Mouse (Mus musculus): ENCODE measurements around the gene Meis1. TPM values are rescaled to one million over a fixed set of nuclear protein-coding genes. Genes with fewer than 3 reads are reported as not detected.

Gene Meis1
- total and polyA plus RNA-seq, 3 experiments: 8.2 to 16.5 TPM; not detected in 1

DNA sequence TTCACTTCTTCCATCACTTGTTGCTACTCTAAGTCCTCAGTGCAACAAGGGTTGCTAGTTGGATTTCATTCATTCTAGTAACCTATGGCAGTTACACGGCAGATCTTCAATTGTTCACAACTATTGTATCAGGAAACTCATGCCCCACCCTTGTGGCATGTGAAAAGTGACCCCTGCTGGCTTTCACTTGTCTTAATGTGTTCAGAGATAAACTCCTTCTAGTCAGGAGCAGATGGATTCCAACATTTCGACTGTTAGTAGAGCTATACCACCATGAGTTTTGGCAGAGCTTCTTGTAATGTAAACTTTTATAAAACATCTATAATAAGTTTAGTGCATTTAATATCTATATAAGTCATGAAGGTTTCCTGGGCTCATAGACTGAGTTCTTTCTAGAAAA lies 75.8 kb downstream of the Meis1 start:
- Histone ChIP-seq H3K27me3 (ENCODE audit: control insufficient read depth in 1 of 2, insufficient read depth in 2 of 2, low read length in 2 of 2) (no peaks in the 10 kb centered on the region), H3K36me3 (ENCODE audit: control insufficient read depth in 1 of 2, insufficient read depth in 2 of 2, low read length in 2 of 2) (peaks cover 0 to 5% of the 10 kb centered on the region in 2 experiments; a peak in 2 of 4 replicates), H3K79me2 (ENCODE audit: control insufficient read depth, insufficient read depth, low read length, poor library complexity) (no peaks in the 10 kb centered on the region), H3K27ac (ENCODE audit: control insufficient read depth, low read depth, low read length) (no peak overlapping the region), H3K9me3 (replicated peaks; ENCODE audit: insufficient read depth, low read length) (no peaks in the 10 kb centered on the region), H3K4me3 (ENCODE audit: control insufficient read depth in 1 of 2, insufficient read depth in 1 of 2, low read depth in 2 of 2, low read length in 2 of 2) (no peak overlapping the region), H3K4me1 (ENCODE audit: control insufficient read depth in 1 of 2, insufficient read depth in 2 of 2, low read length in 2 of 2) (peaks cover 2 to 8% of the 10 kb centered on the region in 2 experiments; a peak in 3 of 4 replicates), H3K9ac (ENCODE audit: control insufficient read depth, low read depth, low read length, poor library complexity, severe bottlenecking) (no peak overlapping the region)
- TF ChIP-seq RAD21 (IDR thresholded peaks at IDR 0.05; ENCODE audit: low read depth, low read length) (peak; percentile 12), POLR2A (IDR thresholded peaks at IDR 0.05; ENCODE audit: control insufficient read depth in 1 of 2, insufficient read depth in 1 of 2, low read depth in 1 of 2, low read length in 2 of 2, poor library complexity in 1 of 2) (no peak), SMC3 (IDR thresholded peaks at IDR 0.05; ENCODE audit: low read depth, low read length) (peak; percentile 31; the same call in 1 of the 2 replicates), MYB (IDR thresholded peaks at IDR 0.05; ENCODE audit: low read depth, low read length) (no peak), CTCF (IDR thresholded peaks at IDR 0.05 in 2 of 3, conservative IDR thresholded peaks at IDR 0.05 in 1 of 3; ENCODE audit: control insufficient read depth in 1 of 3, insufficient read depth in 1 of 3, low read depth in 2 of 3, low read length in 3 of 3, poor library complexity in 1 of 3, severe bottlenecking in 1 of 3) (peak in 1 of 3 experiments; percentile 21; a peak in 2 of 6 replicates), GABPA (IDR thresholded peaks at IDR 0.05; ENCODE audit: low read depth, low read length) (no peak)
- peak; percentile 28 for DNase-seq (ENCODE audit: low read depth, low spot score)

DNA sequence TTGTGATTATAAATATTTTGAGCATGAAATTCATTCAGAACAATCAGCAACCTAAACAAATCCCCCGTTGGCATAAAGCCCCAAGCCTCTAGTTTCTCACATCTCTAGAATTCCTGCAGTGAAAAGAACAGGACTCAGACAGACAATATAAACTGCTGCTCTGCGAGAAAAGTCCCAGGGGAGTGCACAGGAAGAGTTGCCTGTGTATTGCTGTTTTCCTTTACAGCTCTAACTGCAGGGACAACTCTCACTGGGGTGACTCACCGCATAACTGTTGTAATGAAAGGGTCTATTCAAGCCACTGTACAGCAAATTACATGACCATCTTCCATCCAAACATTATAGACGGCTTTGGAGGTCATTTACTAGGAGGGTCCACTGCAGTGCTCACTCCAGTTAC lies 77.9 kb downstream of the Meis1 start:
- TF ChIP-seq GATA1 (IDR thresholded peaks at IDR 0.05; ENCODE audit: low read depth, low read length): no peak
- TF ChIP-seq POLR2AphosphoS2 (IDR thresholded peaks at IDR 0.05; ENCODE audit: low read length): no peak
- TF ChIP-seq USF2 (IDR thresholded peaks at IDR 0.05; ENCODE audit: borderline replicate concordance in 1 of 2, insufficient read depth in 1 of 2, low read depth in 1 of 2, low read length in 2 of 2): no peak
- TF ChIP-seq RAD21 (IDR thresholded peaks at IDR 0.05; ENCODE audit: low read depth, low read length): no peak
- no peaks in the 10 kb centered on the region for H3K9me3 ChIP-seq (replicated peaks; ENCODE audit: insufficient read depth, low read length)
- no peak for DNase-seq (ENCODE audit: low read depth, low spot score)
- no peak overlapping the region for H3K27ac ChIP-seq (ENCODE audit: control insufficient read depth, low read depth, low read length)
- H3K79me2 ChIP-seq (ENCODE audit: control insufficient read depth, insufficient read depth, low read length, poor library complexity): no peaks in the 10 kb centered on the region
- no peaks in the 10 kb centered on the region for H3K27me3 ChIP-seq (ENCODE audit: control insufficient read depth in 1 of 2, insufficient read depth in 2 of 2, low read length in 2 of 2)
- no peak overlapping the region for H3K4me3 ChIP-seq (ENCODE audit: control insufficient read depth in 1 of 2, insufficient read depth in 1 of 2, low read depth in 2 of 2, low read length in 2 of 2)
- peaks cover 5 to 7% of the 10 kb centered on the region in 2 experiments; a peak in 2 of 4 replicates for H3K4me1 ChIP-seq (ENCODE audit: control insufficient read depth in 1 of 2, insufficient read depth in 2 of 2, low read length in 2 of 2)
- H3K9ac ChIP-seq (ENCODE audit: control insufficient read depth, low read depth, low read length, poor library complexity, severe bottlenecking): no peak overlapping the region
- peaks cover 0 to 9% of the 10 kb centered on the region in 2 experiments; a peak in 2 of 4 replicates for H3K36me3 ChIP-seq (ENCODE audit: control insufficient read depth in 1 of 2, insufficient read depth in 2 of 2, low read length in 2 of 2)

DNA sequence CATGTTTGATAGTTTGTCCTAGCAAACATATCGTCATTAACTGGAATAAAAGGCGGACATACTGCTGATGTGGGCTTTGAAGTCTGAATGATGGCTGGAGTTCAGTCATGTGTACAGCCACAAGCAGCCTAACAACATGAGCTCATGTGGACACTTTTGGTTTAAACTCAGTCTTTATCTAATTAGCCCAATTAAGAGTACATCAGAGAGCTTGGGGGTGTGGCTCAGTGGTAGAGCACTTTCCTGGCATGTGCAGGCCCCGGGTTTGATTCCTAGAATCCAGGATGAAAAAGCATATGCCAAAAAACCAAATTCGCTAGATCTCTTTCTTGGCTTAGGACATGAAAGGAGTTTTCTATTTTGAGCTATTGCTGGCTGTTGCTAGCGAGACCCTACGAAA lies 83.9 kb downstream of the Meis1 start:
- no peaks in the 10 kb centered on the region for H3K9me3 ChIP-seq (replicated peaks; ENCODE audit: insufficient read depth, low read length)
- TF ChIP-seq KAT2A (conservative IDR thresholded peaks at IDR 0.05; ENCODE audit: low read depth, low read length): no peak
- H3K36me3 ChIP-seq (ENCODE audit: control insufficient read depth in 1 of 2, insufficient read depth in 2 of 2, low read length in 2 of 2): peaks cover 0 to 12% of the 10 kb centered on the region in 2 experiments; a peak in 2 of 4 replicates
- H3K9ac ChIP-seq (ENCODE audit: control insufficient read depth, low read depth, low read length, poor library complexity, severe bottlenecking): no peak overlapping the region
- no peak overlapping the region for H3K27ac ChIP-seq (ENCODE audit: control insufficient read depth, low read depth, low read length)
- peaks cover 5 to 8% of the 10 kb centered on the region in 2 experiments; a peak in 3 of 4 replicates for H3K4me1 ChIP-seq (ENCODE audit: control insufficient read depth in 1 of 2, insufficient read depth in 2 of 2, low read length in 2 of 2)
- no peak overlapping the region for H3K4me3 ChIP-seq (ENCODE audit: control insufficient read depth in 1 of 2, insufficient read depth in 1 of 2, low read depth in 2 of 2, low read length in 2 of 2)
- DNase-seq (ENCODE audit: low read depth, low spot score): no peak
- H3K27me3 ChIP-seq (ENCODE audit: control insufficient read depth in 1 of 2, insufficient read depth in 2 of 2, low read length in 2 of 2): no peaks in the 10 kb centered on the region
- no peaks in the 10 kb centered on the region for H3K79me2 ChIP-seq (ENCODE audit: control insufficient read depth, insufficient read depth, low read length, poor library complexity)
